Mouse (Mus musculus) ZHBTc4 (cell line): ENCODE results near the gene Zfp207.
"Not testable (repeated sequence)": the region's sequence is repeated elsewhere in the genome, so short reads cannot be mapped to it uniquely, and the experiment has no call there.

Source experiments
- DNase-seq: peaks from one replicate; pipeline ENCODE4 v3.0.0-alpha.2; 2011; ENCODE audit warnings: low read depth, low spot score

The Zfp207 gene

GRCm38 (mm10) chr11:80383019-80383625 lies at the start of gene Zfp207:
TSS of gene Zfp207 (plus strand) at chr11:80383279.
- DNase-seq, result peak; percentile 98

- DNase-seq, result no peak
Observed at GRCm38 (mm10) chr11:80335609-80336350, 47.3 kb upstream of the Zfp207 start.

GRCm38 (mm10) chr11:80336351-80336730 lies 46.7 kb upstream of the Zfp207 start:
- DNase-seq, result no peak

- DNase-seq, result no peak
Observed at GRCm38 (mm10) chr11:80342482-80342881, 40.6 kb upstream of the Zfp207 start.

- peak; percentile 81 for DNase-seq
Observed at GRCm38 (mm10) chr11:80351832-80352430, 31.1 kb upstream of the Zfp207 start.

GRCm38 (mm10) chr11:80354832-80355231 lies 28.2 kb upstream of the Zfp207 start:
- peak; percentile 73 for DNase-seq

- no peak for DNase-seq
Observed at GRCm38 (mm10) chr11:80368949-80369348, 14.1 kb upstream of the Zfp207 start.

GRCm38 (mm10) chr11:80376651-80377050 lies 6.4 kb upstream of the Zfp207 start:
- DNase-seq, result no peak

- DNase-seq, result peak; percentile 94
Observed at GRCm38 (mm10) chr11:80377712-80378451, 5.2 kb upstream of the Zfp207 start, which contains the start of gene 5730455P16Rik. TSS of gene 5730455P16Rik (minus strand) at chr11:80378034.

GRCm38 (mm10) chr11:80378452-80379068 lies 4.5 kb upstream of the Zfp207 start:
- DNase-seq, result not testable (repeated sequence)

- DNase-seq, result not testable (repeated sequence)
Observed at GRCm38 (mm10) chr11:80379184-80379583, 3.9 kb upstream of the Zfp207 start.

GRCm38 (mm10) chr11:80382626-80383018 lies 457 bp upstream of the Zfp207 start:
- no peak for DNase-seq

- no peak for DNase-seq
Observed at GRCm38 (mm10) chr11:80383626-80384046, 557 bp downstream of the Zfp207 start.

GRCm38 (mm10) chr11:80384461-80384860 lies 1.4 kb downstream of the Zfp207 start:
- DNase-seq, result no peak

GRCm38 (mm10) chr11:80385055-80385454 lies 2.0 kb downstream of the Zfp207 start:
- DNase-seq, result no peak

- DNase-seq, result no peak
Observed at GRCm38 (mm10) chr11:80386790-80387189, 3.7 kb downstream of the Zfp207 start.

GRCm38 (mm10) chr11:80389885-80390284 lies 6.8 kb downstream of the Zfp207 start:
- no peak for DNase-seq

- no peak for DNase-seq
Observed at GRCm38 (mm10) chr11:80391407-80392120, 8.5 kb downstream of the Zfp207 start.

GRCm38 (mm10) chr11:80395930-80396329 lies 12.9 kb downstream of the Zfp207 start:
- no peak for DNase-seq

GRCm38 (mm10) chr11:80396617-80397016 lies 13.5 kb downstream of the Zfp207 start:
- no peak for DNase-seq

GRCm38 (mm10) chr11:80407878-80408277 lies 24.8 kb downstream of the Zfp207 start:
- DNase-seq, result not testable (repeated sequence)
